Mouse (Mus musculus) hindbrain, embryonic 15.5 days (tissue): Measurements from ENCODE around the gene Prkag1. TPM values are rescaled to one million over a fixed set of nuclear protein-coding genes. Genes with fewer than 3 reads are reported as not detected.
A peak's percentile ranks its signal among the peaks of the same experiment; 100 is the strongest.

Source experiments
- ATAC-seq: fragments of 200-750 bp; cut with Nextera tagmentation; 2 replicates; pipeline ENCODE4 v1.8.0; 2017; ENCODE audit warnings: low read depth, moderate number of reproducible peaks, moderate TSS enrichment; ENCODE audit not compliant: low FRiP score
- H3K27ac ChIP-seq: fragments of 300-500 bp; sonication (generic); replicated peaks from 2 replicates; pipeline ENCODE4 v1.5.1; 2015; ENCODE audit warnings: mild to moderate bottlenecking, inconsistent platforms
- H3K27me3 ChIP-seq: fragments of 300-500 bp; sonication (generic); 2 replicates; pipeline ENCODE4 v1.6.1; 2015; ENCODE audit warnings: control low read depth, inconsistent platforms
- H3K36me3 ChIP-seq: fragments of 300-500 bp; sonication (generic); 2 replicates; pipeline ENCODE4 v1.6.1; 2015; ENCODE audit warnings: control low read depth, inconsistent platforms
- H3K4me1 ChIP-seq: fragments of 300-500 bp; sonication (generic); replicated peaks from 2 replicates; pipeline ENCODE4 v1.6.1; 2015; ENCODE audit warnings: control low read depth, inconsistent platforms
- H3K4me2 ChIP-seq: fragments of 300-500 bp; sonication (generic); 2 replicates; pipeline ENCODE4 v1.6.1; 2015; ENCODE audit warnings: moderate library complexity, mild to moderate bottlenecking, inconsistent platforms
- H3K4me3 ChIP-seq: fragments of 300-500 bp; sonication (generic); 2 replicates; pipeline ENCODE4 v1.5.1; 2015; ENCODE audit warnings: mild to moderate bottlenecking, inconsistent platforms
- H3K9ac ChIP-seq: fragments of 300-500 bp; sonication (generic); 2 replicates; pipeline ENCODE4 v1.6.1; 2015; ENCODE audit warnings: inconsistent platforms
- H3K9me3 ChIP-seq: fragments of 300-500 bp; sonication (generic); 2 replicates; pipeline ENCODE4 v1.6.1; 2016; ENCODE audit warnings: control low read depth, inconsistent platforms
- WGBS: fragments of 180-500 bp; shearing (Covaris S2); methylation state at CpG from one replicate; pipeline ENCODE4 v1.1.7; 2015; 5-methylcytosine and 5-hydroxymethylcytosine counted together
- polyA plus RNA-seq: library from polyadenylated mRNA; unstranded; fragments of >200 nt; fragmentation: Nextera tagmentation; extraction: Ambion mirVana; gene quantifications from 2 replicates; pipeline ENCODE4 v1.2.1, GENCODE M21; 2015

Prkag1 gene
- polyA plus RNA-seq, 1 experiment from 2014 or later = 73.4 TPM

- H3K9ac ChIP-seq = peak within 1 kb of the TSS; percentile 10; the same call in 1 of the 2 replicates
- 45% methylated on average over 3 of the region's 3 CpGs for WGBS
- peak within 1 kb of the TSS; percentile 65 for H3K4me2 ChIP-seq
- H3K27ac ChIP-seq = no peak within 1 kb of the TSS
- no peak for ATAC-seq
- H3K36me3 ChIP-seq = peaks cover 16% of the 10 kb centered on the region
- peaks cover 44% of the 10 kb centered on the region for H3K4me1 ChIP-seq
- H3K9me3 ChIP-seq = no peaks in the 10 kb centered on the region
- peaks cover 52% of the 10 kb centered on the region for H3K27me3 ChIP-seq
- H3K4me3 ChIP-seq = peak within 1 kb of the TSS; percentile 43
Observed at GRCm38 (mm10) chr15:98809390-98809789, 21.9 kb downstream of the Prkag1 start, which contains the start of gene Ddn. Gene Ddn (minus strand): TSS chr15:98809490.

- WGBS = 7% methylated on average over 6 of the region's 6 CpGs
- no peak for ATAC-seq
- Histone ChIP-seq H3K9ac (peak overlapping the region; percentile 10; the same call in 1 of the 2 replicates), H3K27me3 (peaks cover 58% of the 10 kb centered on the region), H3K4me1 (peaks cover 50% of the 10 kb centered on the region), H3K27ac (no peak overlapping the region), H3K4me2 (peak overlapping the region; percentile 65), H3K36me3 (peaks cover 11% of the 10 kb centered on the region), H3K4me3 (peak overlapping the region; percentile 43; the same call in 1 of the 2 replicates), H3K9me3 (no peaks in the 10 kb centered on the region)
Observed at GRCm38 (mm10) chr15:98808651-98809134, 22.6 kb downstream of the Prkag1 start.

- peaks cover 8% of the 10 kb centered on the region for H3K36me3 ChIP-seq
- no peaks in the 10 kb centered on the region for H3K9me3 ChIP-seq
- 1% methylated on average over 34 of the region's 34 CpGs for WGBS
- H3K27ac ChIP-seq = no peak overlapping the region
- peaks cover 51% of the 10 kb centered on the region for H3K4me1 ChIP-seq
- H3K27me3 ChIP-seq = peaks cover 64% of the 10 kb centered on the region
- peak; percentile 29 for ATAC-seq
- H3K9ac ChIP-seq = peak overlapping the region; percentile 10; the same call in 1 of the 2 replicates
- peak overlapping the region; percentile 43 for H3K4me3 ChIP-seq
- H3K4me2 ChIP-seq = peak overlapping the region; percentile 65
Observed at GRCm38 (mm10) chr15:98807895-98808650, 23.2 kb downstream of the Prkag1 start.

DNA sequence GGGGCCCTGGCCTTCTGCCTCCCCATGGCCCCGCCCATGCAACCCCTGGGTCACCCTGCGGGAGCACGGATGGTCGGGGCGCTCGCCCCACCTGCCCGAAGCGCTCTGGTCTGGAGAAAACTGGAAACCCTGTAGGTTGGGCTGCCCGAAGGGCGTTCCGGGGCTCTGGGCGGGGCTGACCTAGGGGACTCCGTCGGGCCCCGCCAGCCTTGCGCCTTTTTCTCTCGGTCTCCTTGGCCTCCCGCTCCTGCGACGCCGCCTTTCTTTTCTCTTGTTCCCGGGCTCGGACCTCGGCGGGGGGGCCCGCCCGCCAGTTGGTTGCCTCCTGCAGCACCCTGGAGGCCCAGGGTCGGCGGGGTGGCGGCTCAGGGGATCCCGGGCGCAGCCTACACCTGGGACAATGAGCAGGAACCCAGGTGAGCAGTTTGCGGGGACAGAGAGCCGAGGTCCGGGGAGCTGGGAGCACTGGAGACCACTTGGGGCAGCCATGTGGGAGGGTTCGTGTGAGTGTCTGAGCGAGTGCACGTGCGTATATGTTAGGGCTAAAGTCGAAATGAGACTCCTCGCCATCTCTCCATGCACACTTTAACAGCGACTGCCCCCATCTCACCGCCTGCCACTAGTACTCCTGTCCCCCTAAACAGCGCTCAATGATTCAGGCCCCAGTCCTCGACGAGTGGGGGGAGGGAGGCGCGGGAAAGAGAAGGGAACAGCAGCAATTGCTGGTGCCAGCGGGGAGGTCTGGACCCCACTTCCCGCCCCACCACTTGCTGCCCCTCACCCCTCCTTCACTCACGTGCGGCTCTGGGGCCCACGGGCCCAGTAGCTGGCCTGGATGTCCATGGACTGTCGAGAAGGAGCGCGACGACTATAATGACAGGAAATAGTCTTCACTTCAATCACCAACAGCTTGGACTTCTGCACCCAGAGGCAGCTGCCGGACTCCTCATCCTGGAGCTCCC lies 24.2 kb downstream of the Prkag1 start:
- ATAC-seq = no peak
- Histone ChIP-seq H3K4me2 (peak overlapping the region; percentile 65), H3K36me3 (no peaks in the 10 kb centered on the region), H3K27me3 (peaks cover 74% of the 10 kb centered on the region), H3K4me3 (peak overlapping the region; percentile 43), H3K27ac (no peak overlapping the region), H3K4me1 (peaks cover 51% of the 10 kb centered on the region), H3K9me3 (no peaks in the 10 kb centered on the region), H3K9ac (0 out of 2 replicates have a peak overlapping the region, but pooled peaks have one; percentile 11)
- 2% methylated on average over 44 of the region's 58 CpGs for WGBS

- Histone ChIP-seq H3K36me3 (no peaks in the 10 kb centered on the region), H3K27me3 (peaks cover 83% of the 10 kb centered on the region), H3K4me3 (peak overlapping the region; percentile 43), H3K9ac (no peak overlapping the region), H3K4me2 (peak overlapping the region; percentile 72), H3K9me3 (no peaks in the 10 kb centered on the region), H3K27ac (no peak overlapping the region), H3K4me1 (peaks cover 51% of the 10 kb centered on the region)
- 5% methylated on average over 30 of the region's 30 CpGs for WGBS
- no peak for ATAC-seq
Observed at GRCm38 (mm10) chr15:98806071-98806808, 25.1 kb downstream of the Prkag1 start.

- Histone ChIP-seq H3K9me3 (no peaks in the 10 kb centered on the region), H3K36me3 (no peaks in the 10 kb centered on the region), H3K4me3 (peak overlapping the region; percentile 43), H3K9ac (peak overlapping the region; percentile 42), H3K4me1 (peaks cover 51% of the 10 kb centered on the region), H3K27ac (no peak overlapping the region), H3K27me3 (peaks cover 86% of the 10 kb centered on the region), H3K4me2 (peak overlapping the region; percentile 72)
- under 1% methylated on average over 64 of the region's 64 CpGs for WGBS
- no peak for ATAC-seq
Observed at GRCm38 (mm10) chr15:98805324-98806040, 25.8 kb downstream of the Prkag1 start.

DNA sequence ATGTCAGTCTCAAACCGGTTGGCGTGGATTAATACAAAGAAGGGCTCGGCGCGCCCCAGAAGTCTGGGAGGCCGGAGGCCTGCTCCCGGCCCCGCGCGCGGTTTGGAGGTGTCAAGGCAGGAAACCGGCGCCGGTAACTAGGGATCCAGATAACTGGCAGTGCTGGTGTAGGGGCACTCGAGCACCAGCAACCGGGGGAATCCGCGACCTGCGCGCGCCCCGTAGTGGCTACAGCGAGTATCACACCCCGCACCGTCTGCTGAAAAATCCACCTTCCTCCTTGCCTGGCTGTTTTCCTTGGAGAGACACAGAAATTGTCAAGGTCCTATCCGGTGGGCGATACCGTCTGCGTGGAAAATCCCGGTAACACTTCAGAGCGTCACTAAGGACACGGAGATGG lies 27.3 kb downstream of the Prkag1 start:
- WGBS = under 1% methylated on average over 32 of the region's 32 CpGs

GRCm38 (mm10) chr15:98802926-98803325 lies 28.4 kb downstream of the Prkag1 start:
- WGBS = 9% methylated on average over 8 of the region's 8 CpGs
- no peak overlapping the region for H3K27ac ChIP-seq
- H3K9ac ChIP-seq = no peak overlapping the region
- no peak for ATAC-seq
- H3K36me3 ChIP-seq = no peaks in the 10 kb centered on the region
- no peaks in the 10 kb centered on the region for H3K9me3 ChIP-seq
- H3K4me2 ChIP-seq = no peak overlapping the region
- H3K4me1 ChIP-seq = peaks cover 44% of the 10 kb centered on the region
- no peak overlapping the region for H3K4me3 ChIP-seq
- peaks cover 85% of the 10 kb centered on the region for H3K27me3 ChIP-seq

More for the DNA sequence above, 27.3 kb downstream of the Prkag1 start:
- Histone ChIP-seq H3K9me3 (no peaks in the 10 kb centered on the region), H3K27me3 (peaks cover 86% of the 10 kb centered on the region), H3K4me2 (peak overlapping the region; percentile 52), H3K4me1 (peaks cover 50% of the 10 kb centered on the region), H3K4me3 (peak overlapping the region; percentile 23), H3K9ac (no peak overlapping the region), H3K27ac (no peak overlapping the region), H3K36me3 (no peaks in the 10 kb centered on the region)
- ATAC-seq = no peak

GRCm38 (mm10) chr15:98799396-98799795 lies 31.9 kb downstream of the Prkag1 start:
- Histone ChIP-seq H3K9ac (no peak overlapping the region), H3K4me1 (peaks cover 21% of the 10 kb centered on the region), H3K27me3 (peaks cover 93% of the 10 kb centered on the region), H3K9me3 (no peaks in the 10 kb centered on the region), H3K4me3 (no peak overlapping the region), H3K36me3 (no peaks in the 10 kb centered on the region), H3K27ac (no peak overlapping the region), H3K4me2 (no peak overlapping the region)
- no peak for ATAC-seq
- 8% methylated on average over 12 of the region's 12 CpGs for WGBS

GRCm38 (mm10) chr15:98798903-98799302 lies 32.4 kb downstream of the Prkag1 start:
- WGBS = 46% methylated on average over 3 of the region's 3 CpGs
- H3K4me1 ChIP-seq = peaks cover 17% of the 10 kb centered on the region
- H3K9me3 ChIP-seq = no peaks in the 10 kb centered on the region
- H3K36me3 ChIP-seq = no peaks in the 10 kb centered on the region
- H3K9ac ChIP-seq = no peak overlapping the region
- H3K27ac ChIP-seq = no peak overlapping the region
- no peak for ATAC-seq
- H3K4me3 ChIP-seq = no peak overlapping the region
- H3K27me3 ChIP-seq = peaks cover 94% of the 10 kb centered on the region
- no peak overlapping the region for H3K4me2 ChIP-seq
